Mouse (Mus musculus) kidney, adult 2 months (tissue): ENCODE data around the gene Olfm1.

Experiments
- CTCF ChIP-seq: fragments of 200-500 bp; conservative IDR thresholded peaks from 2 replicates; pipeline ENCODE4 v1.5.1; 2011; ENCODE audit warnings: low read depth, mild to moderate bottlenecking, control low read depth, low read length, moderate library complexity, mixed read lengths; ENCODE audit not compliant: insufficient read depth, insufficient read length
- POLR2A ChIP-seq: fragments of 200-500 bp; IDR thresholded peaks from one replicate; pipeline ENCODE4 v1.6.1; 2011; ENCODE audit warnings: low read depth, low read length, control low read depth

GRCm38 (mm10) chr2:28174441-28174840, 18.4 kb upstream of the Olfm1 start:
- TF ChIP-seq CTCF (no peak), POLR2A (no peak)
